Mouse (Mus musculus): ENCODE measurements at regions not wholly inside any gene's neighbourhood (a gene's known extent, or its start where the extent isn't known, plus 50 kb on each side); places are given as distances from the start of the nearest gene placed in this dataset.

DNA sequence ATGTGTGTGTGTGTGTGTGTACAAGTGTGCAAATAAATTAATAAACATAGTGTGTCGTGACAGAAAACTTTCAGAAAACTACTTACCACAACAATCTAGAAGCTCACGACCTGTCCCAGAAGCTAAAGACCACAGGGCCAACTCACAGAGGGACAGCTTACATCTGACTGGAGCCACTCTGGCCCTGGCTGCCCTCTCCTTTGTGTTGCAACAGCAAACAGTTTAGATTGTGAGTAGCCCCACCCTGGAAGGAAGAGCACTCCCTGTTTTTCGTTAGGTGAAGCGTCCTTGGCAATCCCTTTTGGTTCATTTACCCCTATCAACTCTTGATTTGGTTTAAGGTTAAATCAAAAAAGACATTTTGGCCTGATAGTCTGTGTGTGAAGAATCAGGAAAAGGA is 63.2 kb downstream of the Cpn2 start:
- TF ChIP-seq CTCF (IDR thresholded peaks at IDR 0.05; ENCODE audit: control insufficient read depth, insufficient read depth, low read length) (no peak), POLR2A (IDR thresholded peaks at IDR 0.05; ENCODE audit: borderline replicate concordance, control insufficient read depth, low read depth, low read length) (no peak)
